Mouse (Mus musculus) olfactory bulb, adult 2 months (tissue): ENCODE data around the gene Sntb2.

Experiments used
- CTCF ChIP-seq: fragments of 200-500 bp; IDR thresholded peaks from 2 replicates; pipeline ENCODE4 v1.5.1; 2012; ENCODE audit warnings: low read depth, mild to moderate bottlenecking, low read length, moderate library complexity; ENCODE audit not compliant: insufficient read depth
- POLR2A ChIP-seq: fragments of 200-500 bp; IDR thresholded peaks from 2 replicates; pipeline ENCODE4 v1.6.1; 2012; ENCODE audit warnings: mild to moderate bottlenecking, low read depth, low read length, moderate library complexity; ENCODE audit not compliant: insufficient read depth

DNA sequence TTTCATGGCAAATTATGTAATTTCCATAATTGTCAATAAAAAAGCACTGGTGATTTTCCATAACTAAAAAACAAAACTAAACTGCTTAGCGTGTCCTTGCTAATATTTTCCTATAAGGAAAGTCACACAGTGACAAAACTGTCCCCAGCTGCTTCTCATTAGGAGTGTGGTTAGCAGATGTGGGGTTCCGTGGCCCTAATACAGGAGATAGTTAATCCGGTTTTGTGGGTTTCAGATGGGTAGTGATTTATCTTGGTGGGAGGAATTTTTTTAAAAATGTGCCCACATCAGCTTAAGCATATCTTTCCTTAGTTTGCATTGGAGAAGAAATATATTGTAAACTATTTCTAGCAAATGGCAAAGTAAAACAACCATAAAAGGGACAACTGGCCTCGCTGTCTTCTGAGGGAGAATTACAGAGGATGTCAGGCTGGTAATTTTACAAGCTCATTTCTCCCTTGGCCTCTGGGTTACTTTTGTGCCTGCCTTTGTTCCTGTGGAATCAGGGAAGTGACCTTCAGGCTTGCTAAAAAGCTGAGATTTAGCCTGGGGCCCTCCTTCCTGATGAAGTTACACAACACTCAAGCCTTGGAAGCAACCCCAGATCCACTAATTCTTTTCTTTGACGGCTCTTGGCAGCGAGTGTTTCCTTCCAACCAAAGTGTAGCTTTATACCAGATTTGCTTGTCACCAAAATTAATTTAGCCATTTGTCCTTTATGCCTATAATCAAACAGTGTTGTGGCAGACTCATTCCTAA is 6.2 kb upstream of the Sntb2 start:
- TF ChIP-seq CTCF = no peak
- TF ChIP-seq POLR2A = no peak
